Mouse (Mus musculus): Measurements from ENCODE around the gene Spata31d1a.

- TF ChIP-seq MAFK (IDR thresholded peaks at IDR 0.05; ENCODE audit: insufficient read depth, low read depth, low read length) (no peak), CHD2 (IDR thresholded peaks at IDR 0.05; ENCODE audit: low read depth, low read length) (no peak), ZC3H11A (IDR thresholded peaks at IDR 0.05; ENCODE audit: borderline replicate concordance, low read depth, low read length) (no peak), HCFC1 (IDR thresholded peaks at IDR 0.05; ENCODE audit: borderline replicate concordance, insufficient read depth, low read length) (no peak), ZNF384 (IDR thresholded peaks at IDR 0.05; ENCODE audit: low read depth, low read length) (no peak)
These were observed at the start of gene Spata31d1a for GRCm38 (mm10) chr13:59710230-59710629.

All from ES-E14 (cell line).